ENCODE assay signal across 1 mouse cellular context in genomic region chr4:143161619-143162479, GRCm38 (mm10).
TF ChIP-seq lines count a peak whose summit lies in the region.

No protein-coding gene starts in this region.

TF ChIP-seq in MEL, 35 proteins besides CTCF, POLR2A, EP300 and RAD21 (continued from another document):
- TF ChIP-seq ZMIZ1 (IDR thresholded peaks at IDR 0.05; ENCODE audit: low read depth, low read length) (peak; percentile 79; the same call in 1 of the 2 replicates), RCOR1 (IDR thresholded peaks at IDR 0.05; ENCODE audit: low read depth, low read length) (no peak), NRF1 (IDR thresholded peaks at IDR 0.05; ENCODE audit: insufficient read depth, low read depth, low read length, poor library complexity, severe bottlenecking) (peak; percentile 41; the same call in 1 of the 2 replicates), ETS1 (IDR thresholded peaks at IDR 0.05; ENCODE audit: low read depth, low read length) (peak; percentile 87)
